Mouse (Mus musculus) intestine, postnatal 0 days (tissue): ENCODE data around the gene Snrpa. TPM values are rescaled to one million over a fixed set of nuclear protein-coding genes. Genes with fewer than 3 reads are reported as not detected.
A peak's percentile ranks its signal among the peaks of the same experiment; 100 is the strongest.

Experiments used
- ATAC-seq: fragments of 200-750 bp; cut with Nextera tagmentation; 2 replicates; pipeline ENCODE4 v1.8.0; 2017; ENCODE audit warnings: mild to moderate bottlenecking, moderate TSS enrichment, moderate library complexity
- H3K27ac ChIP-seq: fragments of 300-500 bp; sonication (generic); 2 replicates; pipeline ENCODE4 v1.5.1; 2014; ENCODE audit warnings: mild to moderate bottlenecking, low read depth, low read length, moderate library complexity
- H3K27me3 ChIP-seq: fragments of 300-500 bp; sonication (generic); replicated peaks from 2 replicates; pipeline ENCODE4 v1.6.1; 2014; ENCODE audit warnings: low read length, mixed read lengths; ENCODE audit not compliant: control insufficient read depth, insufficient read depth
- H3K36me3 ChIP-seq: fragments of 300-500 bp; sonication (generic); 2 replicates; pipeline ENCODE4 v1.6.1; 2014; ENCODE audit warnings: mild to moderate bottlenecking, moderate library complexity; ENCODE audit not compliant: control insufficient read depth, insufficient read depth
- H3K4me1 ChIP-seq: fragments of 300-500 bp; sonication (generic); replicated peaks from 2 replicates; pipeline ENCODE4 v1.6.1; 2014; ENCODE audit warnings: antibody characterized with exemption, low read length, mixed read lengths; ENCODE audit not compliant: control insufficient read depth, insufficient read depth
- H3K4me2 ChIP-seq: fragments of 300-500 bp; sonication (generic); replicated peaks from 2 replicates; pipeline ENCODE4 v1.6.1; 2014; ENCODE audit warnings: low read depth, mild to moderate bottlenecking, moderate library complexity
- H3K4me3 ChIP-seq: fragments of 300-500 bp; sonication (generic); 2 replicates; pipeline ENCODE4 v1.5.1; 2014; ENCODE audit warnings: low read depth, low read length
- H3K9ac ChIP-seq: fragments of 300-500 bp; sonication (generic); 2 replicates; pipeline ENCODE4 v1.6.1; 2014; ENCODE audit warnings: mild to moderate bottlenecking, low read depth, low read length
- H3K9me3 ChIP-seq: fragments of 300-500 bp; sonication (generic); 2 replicates; pipeline ENCODE4 v1.6.1; 2016; ENCODE audit warnings: mixed run types; ENCODE audit not compliant: control insufficient read depth
- CTCF ChIP-seq: sonication (generic); IDR thresholded peaks from 2 replicates; pipeline ENCODE4 v1.5.1; 2016; ENCODE audit warnings: low read depth, mild to moderate bottlenecking, control low read depth, antibody characterized with exemption, moderate library complexity
- WGBS: fragments of 180-500 bp; shearing (Covaris S2); extraction: QIAGEN DNeasy Blood & Tissue Kit; methylation state at CpG from one replicate; pipeline ENCODE4 v1.1.7; 2014; 5-methylcytosine and 5-hydroxymethylcytosine counted together
- polyA plus RNA-seq: library from polyadenylated mRNA; unstranded; fragments of >200 nt; fragmentation: Nextera tagmentation; extraction: Ambion mirVana; gene quantifications from 2 replicates; pipeline ENCODE4 v1.2.1, GENCODE M21; 2015

Snrpa gene
- polyA plus RNA-seq, 1 experiment from 2014 or later, result 76.4 TPM

DNA sequence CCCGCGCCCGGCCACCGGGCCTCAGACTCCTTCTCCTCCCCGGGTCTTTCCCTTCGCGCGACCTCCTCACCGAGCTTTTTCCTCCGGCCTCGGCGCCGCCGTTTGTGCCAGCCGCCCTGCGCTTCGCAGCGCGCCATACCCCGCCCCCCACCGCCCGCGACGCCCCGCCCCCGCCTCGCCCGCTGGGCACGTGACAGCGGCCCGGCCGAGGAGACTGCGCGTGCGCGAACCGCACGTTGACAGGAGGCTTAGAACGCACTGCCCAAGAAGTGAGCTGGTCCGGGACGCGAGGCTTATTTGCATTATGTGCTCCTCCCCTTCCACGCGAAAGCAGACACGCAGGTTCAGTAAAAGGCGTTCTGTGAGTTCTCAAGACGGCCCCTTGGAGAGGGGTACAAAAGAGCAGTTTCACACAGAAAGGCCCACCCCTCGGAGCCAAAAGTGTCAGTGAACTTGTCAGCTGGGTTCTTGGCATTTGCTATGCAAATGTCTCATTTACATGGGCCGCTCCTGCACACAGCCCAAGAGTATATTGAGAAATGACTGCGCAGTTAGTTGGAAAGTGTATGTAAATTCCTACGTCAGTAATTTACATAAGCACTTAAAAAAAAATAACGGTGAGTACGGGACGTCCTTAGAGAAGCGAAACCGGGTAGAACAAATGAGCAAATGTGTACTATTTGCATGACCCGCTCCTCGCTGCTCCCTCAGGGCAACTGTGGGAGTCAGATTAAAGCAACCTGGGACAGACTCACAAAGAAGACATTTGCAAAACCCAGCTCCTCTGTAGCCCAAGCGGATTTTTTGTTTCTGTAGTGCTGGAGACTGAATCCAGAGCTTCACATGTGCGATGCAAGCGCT is 29.2 kb downstream of the Snrpa start, which contains the start of gene Egln2:
TSS of gene Egln2 (minus strand) at position 189 of the 861 bp plus-strand sequence.
- no peak for TF ChIP-seq CTCF
- Histone ChIP-seq H3K4me3 (peak within 1 kb of the TSS; percentile 75), H3K4me1 (peaks cover 10% of the 10 kb centered on the region), H3K9me3 (no peaks in the 10 kb centered on the region), H3K36me3 (peaks cover 29% of the 10 kb centered on the region), H3K9ac (peak within 1 kb of the TSS; percentile 86), H3K4me2 (peak within 1 kb of the TSS; percentile 77), H3K27ac (peak within 1 kb of the TSS; percentile 99), H3K27me3 (no peaks in the 10 kb centered on the region)
- ATAC-seq, result peak; percentile 84
- 2% methylated on average over 51 of the region's 61 CpGs for WGBS

GRCm38 (mm10) chr7:27166229-27166613 is 29.9 kb downstream of the Snrpa start:
- Histone ChIP-seq H3K36me3 (peaks cover 25% of the 10 kb centered on the region; the same call in 1 of the 2 replicates), H3K27me3 (no peaks in the 10 kb centered on the region), H3K4me2 (peak overlapping the region; percentile 77), H3K27ac (peak overlapping the region; percentile 99), H3K4me3 (peak overlapping the region; percentile 75), H3K9me3 (no peaks in the 10 kb centered on the region), H3K4me1 (peaks cover 10% of the 10 kb centered on the region), H3K9ac (peak overlapping the region; percentile 86)
- no peak for TF ChIP-seq CTCF
- peak; percentile 86 for ATAC-seq
- WGBS, result 1% methylated on average over 29 of the region's 43 CpGs

DNA sequence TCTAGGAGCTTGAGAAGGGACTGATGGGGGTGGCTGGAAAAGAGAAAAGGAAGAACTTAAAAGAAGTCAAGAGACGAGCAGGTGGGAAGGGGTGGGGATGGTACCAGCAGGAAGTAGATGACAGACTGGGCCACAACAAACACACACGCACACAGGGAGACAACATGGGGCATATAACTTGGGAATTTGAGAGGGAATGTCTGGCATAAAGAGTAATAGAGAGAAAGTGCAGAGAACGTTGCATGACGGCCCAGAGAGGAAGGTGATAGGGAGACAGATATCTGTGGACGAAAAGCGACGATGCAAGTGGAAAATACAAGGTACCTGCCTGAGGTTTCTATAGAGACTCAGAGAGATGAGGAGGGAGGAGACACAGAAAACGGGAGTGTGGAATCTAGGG is 30.4 kb downstream of the Snrpa start:
- Histone ChIP-seq H3K9me3 (no peaks in the 10 kb centered on the region), H3K4me2 (peak overlapping the region; percentile 77), H3K4me3 (peak overlapping the region; percentile 75), H3K27me3 (no peaks in the 10 kb centered on the region), H3K4me1 (peaks cover 10% of the 10 kb centered on the region), H3K27ac (peak overlapping the region; percentile 99), H3K36me3 (peaks cover 19% of the 10 kb centered on the region; the same call in 1 of the 2 replicates), H3K9ac (peak overlapping the region; percentile 86)
- no peak for ATAC-seq
- WGBS, result 1% methylated on average over 8 of the region's 8 CpGs
- TF ChIP-seq CTCF, result no peak

- TF ChIP-seq CTCF, result no peak
- peak overlapping the region; percentile 77 for H3K4me2 ChIP-seq
- WGBS, result 56% methylated on average over 23 of the region's 23 CpGs
- peaks cover 18% of the 10 kb centered on the region; the same call in 1 of the 2 replicates for H3K36me3 ChIP-seq
- no peaks in the 10 kb centered on the region for H3K27me3 ChIP-seq
- H3K4me3 ChIP-seq, result peak overlapping the region; percentile 75
- H3K9me3 ChIP-seq, result no peaks in the 10 kb centered on the region
- no peak for ATAC-seq
- peaks cover 14% of the 10 kb centered on the region for H3K4me1 ChIP-seq
- H3K9ac ChIP-seq, result peak overlapping the region; percentile 86
- H3K27ac ChIP-seq, result peak overlapping the region; percentile 99; the same call in 1 of the 2 replicates
Measured at GRCm38 (mm10) chr7:27165007-27165655, 30.9 kb downstream of the Snrpa start.

DNA sequence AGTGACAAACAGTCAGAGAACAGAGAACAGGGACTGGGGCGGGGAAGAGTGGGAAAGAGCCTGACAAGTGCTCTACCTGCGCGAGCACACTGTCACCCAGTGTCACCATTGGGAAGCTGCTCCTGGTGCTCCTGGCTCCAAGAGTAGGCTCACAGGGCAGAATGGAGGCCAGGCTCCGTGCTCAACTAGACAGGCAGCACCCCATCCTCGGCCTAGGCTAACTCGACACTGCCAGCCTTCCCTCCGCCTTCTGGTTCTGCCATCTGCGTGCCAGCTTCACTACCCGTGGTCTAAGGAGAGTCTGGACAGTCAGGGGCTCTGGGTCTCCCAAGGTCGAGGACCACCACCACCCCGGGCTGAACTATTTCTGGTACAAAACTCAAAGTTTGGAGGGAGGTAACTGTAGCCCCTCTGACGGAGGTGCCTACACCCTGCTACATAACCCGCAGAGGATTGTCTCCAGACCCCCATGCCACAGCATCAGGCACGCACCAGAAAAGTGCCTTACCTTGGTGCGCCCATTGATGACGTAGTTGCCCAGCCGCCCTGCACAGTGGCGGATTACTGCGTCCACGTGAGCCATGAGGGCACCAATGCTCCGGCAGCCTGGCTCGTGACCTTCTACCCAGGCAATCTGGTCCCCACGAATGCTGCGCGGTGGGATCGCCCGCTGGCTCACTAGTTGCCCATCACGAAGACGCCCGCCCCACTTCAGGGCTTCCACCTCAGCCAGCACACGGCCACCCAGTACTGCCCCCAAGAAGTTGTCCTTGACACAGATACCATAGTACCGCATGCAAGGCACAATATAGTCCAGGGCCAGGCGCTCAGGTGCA is 31.7 kb downstream of the Snrpa start:
- Histone ChIP-seq H3K4me1 (peaks cover 15% of the 10 kb centered on the region), H3K4me2 (peak overlapping the region; percentile 77), H3K4me3 (no peak overlapping the region), H3K9me3 (no peaks in the 10 kb centered on the region), H3K36me3 (peaks cover 26% of the 10 kb centered on the region), H3K9ac (peak overlapping the region; percentile 86; the same call in 1 of the 2 replicates), H3K27ac (no peak overlapping the region; the same call in 1 of the 2 replicates), H3K27me3 (no peaks in the 10 kb centered on the region)
- ATAC-seq, result no peak
- WGBS, result 75% methylated on average over 33 of the region's 33 CpGs
- no peak for TF ChIP-seq CTCF
